Mouse (Mus musculus): ENCODE measurements around the gene Vps16. TPM values are rescaled to one million over a fixed set of nuclear protein-coding genes. Genes with fewer than 3 reads are reported as not detected.

Vps16 gene
- polyA plus RNA-seq, 1 experiment: 1.2 TPM

DNA sequence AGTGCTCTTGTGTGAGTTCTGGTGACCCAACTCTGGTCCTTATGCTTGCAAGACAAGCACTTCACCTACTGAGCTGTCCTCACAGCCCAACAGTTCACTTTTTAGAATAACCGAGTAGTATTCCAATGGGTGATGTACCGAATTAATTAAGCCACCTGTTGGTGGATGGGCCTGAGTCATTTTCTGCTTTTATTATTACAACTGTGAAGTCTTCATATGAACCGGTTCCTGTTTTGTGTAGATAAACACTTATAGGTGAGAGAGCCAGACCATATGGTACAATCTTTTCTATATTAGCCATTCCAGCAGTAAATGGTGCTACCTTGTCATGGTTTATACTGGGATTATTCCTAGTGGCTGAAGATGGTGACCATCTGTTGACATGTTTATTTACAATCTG is 11.4 kb upstream of the Vps16 start:
- no peak for TF ChIP-seq GATA1 (IDR thresholded peaks at IDR 0.05; ENCODE audit: low read length)
- no peak for TF ChIP-seq TAL1 (IDR thresholded peaks at IDR 0.05; ENCODE audit: low read length)
- Histone ChIP-seq H3K4me3 (replicated peaks) (no peak overlapping the region), H3K36me3 (ENCODE audit: control insufficient read depth) (no peaks in the 10 kb centered on the region), H3K27me3 (ENCODE audit: control insufficient read depth) (no peaks in the 10 kb centered on the region; the same call in 1 of the 2 replicates), H3K4me1 (ENCODE audit: control insufficient read depth) (no peaks in the 10 kb centered on the region; the same call in 1 of the 2 replicates), H3K9me3 (ENCODE audit: control insufficient read depth, low read length) (no peaks in the 10 kb centered on the region)

DNA sequence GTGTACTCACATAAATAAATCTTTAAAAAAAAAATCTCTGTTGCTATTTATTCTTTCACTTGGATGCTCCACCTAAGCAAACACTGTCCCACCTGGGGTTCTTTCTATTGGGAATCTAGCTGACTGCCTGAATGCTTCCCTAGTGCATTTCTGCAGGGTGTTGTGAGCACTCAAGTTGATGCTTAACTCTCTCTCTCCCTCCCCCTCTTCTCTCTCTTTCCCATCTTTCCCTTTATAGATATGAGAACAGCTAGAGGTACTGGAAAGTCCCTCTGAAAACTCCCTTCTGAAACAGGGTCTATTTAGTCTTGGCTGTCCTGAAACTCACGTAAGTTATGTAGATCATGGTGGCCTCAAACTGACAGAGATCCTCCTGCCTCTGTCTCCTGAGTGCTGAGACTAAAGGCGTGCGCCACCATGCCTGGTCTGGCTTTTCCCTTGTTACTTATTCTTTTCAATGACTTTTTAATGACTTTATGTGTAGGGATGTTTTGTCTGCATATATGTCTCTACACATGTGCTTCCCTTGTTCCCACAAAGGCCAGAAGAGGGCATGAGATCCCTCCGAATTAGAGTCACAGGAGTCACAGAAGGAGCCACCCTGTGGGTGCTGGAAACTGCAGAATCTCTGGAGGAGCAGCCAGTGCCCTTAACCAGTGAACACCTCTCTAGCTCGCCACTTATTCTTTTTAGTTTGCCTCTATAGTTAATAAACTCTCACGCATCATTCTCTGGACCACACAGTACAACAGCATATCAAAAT is 9.9 kb upstream of the Vps16 start:
- H3K4me1 ChIP-seq (ENCODE audit: control insufficient read depth): no peaks in the 10 kb centered on the region; the same call in 1 of the 2 replicates
- H3K4me3 ChIP-seq (replicated peaks): no peak overlapping the region
- no peaks in the 10 kb centered on the region; the same call in 1 of the 2 replicates for H3K27me3 ChIP-seq (ENCODE audit: control insufficient read depth)
- no peaks in the 10 kb centered on the region for H3K9me3 ChIP-seq (ENCODE audit: control insufficient read depth, low read length)
- peaks cover 4% of the 10 kb centered on the region for H3K36me3 ChIP-seq (ENCODE audit: control insufficient read depth)
- TF ChIP-seq GATA1 (IDR thresholded peaks at IDR 0.05; ENCODE audit: low read length) (no peak), TAL1 (IDR thresholded peaks at IDR 0.05; ENCODE audit: low read length) (no peak)

DNA sequence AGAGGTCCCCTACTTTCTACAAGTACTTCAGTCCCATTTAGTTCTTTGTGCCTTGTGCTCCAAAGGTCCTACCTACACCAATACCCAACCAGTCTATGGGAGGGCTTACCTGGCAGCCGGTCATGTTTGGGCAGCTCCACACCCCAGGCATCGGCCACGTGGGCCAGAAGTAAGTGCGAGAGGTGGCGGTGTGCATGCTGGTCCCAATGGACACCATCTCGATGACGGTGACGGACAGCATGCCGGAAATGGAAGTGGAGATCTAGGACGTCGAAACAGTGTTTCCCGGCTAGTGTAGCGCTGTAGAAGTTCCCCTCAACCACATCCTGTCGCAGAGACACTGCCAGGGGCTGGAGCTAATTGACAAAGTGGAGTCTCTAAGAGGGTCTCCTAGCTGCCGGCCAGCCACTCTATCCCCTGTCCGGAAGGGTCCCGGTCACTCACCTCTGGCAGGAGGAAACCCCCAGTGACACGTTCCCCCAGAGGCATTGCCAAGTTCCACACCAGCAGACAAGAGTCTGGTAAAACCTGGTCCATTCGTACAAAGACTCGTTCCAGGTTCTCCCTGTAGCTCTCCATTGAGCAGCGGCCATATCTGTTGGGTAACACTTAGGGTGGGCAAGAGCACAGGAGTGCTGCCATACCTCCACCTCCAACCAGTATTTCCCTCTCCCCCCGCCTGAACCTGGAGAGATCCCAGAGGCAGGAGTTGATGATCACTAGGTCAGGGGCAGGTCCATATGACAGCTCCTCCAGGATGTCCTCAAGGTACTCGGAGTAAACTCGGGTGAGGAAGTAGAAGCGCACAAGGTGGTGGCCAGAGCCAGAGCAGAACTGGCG is 2.1 kb upstream of the Vps16 start:
- H3K27me3 ChIP-seq (ENCODE audit: control insufficient read depth): no peaks in the 10 kb centered on the region
- H3K9me3 ChIP-seq (ENCODE audit: control insufficient read depth, low read length): no peaks in the 10 kb centered on the region
- H3K36me3 ChIP-seq (ENCODE audit: control insufficient read depth): peaks cover 17% of the 10 kb centered on the region
- no peak overlapping the region for H3K4me3 ChIP-seq (replicated peaks)
- H3K4me1 ChIP-seq (ENCODE audit: control insufficient read depth): peaks cover 33% of the 10 kb centered on the region
- TF ChIP-seq GATA1 (IDR thresholded peaks at IDR 0.05; ENCODE audit: low read length): no peak
- no peak for TF ChIP-seq TAL1 (IDR thresholded peaks at IDR 0.05; ENCODE audit: low read length)

DNA sequence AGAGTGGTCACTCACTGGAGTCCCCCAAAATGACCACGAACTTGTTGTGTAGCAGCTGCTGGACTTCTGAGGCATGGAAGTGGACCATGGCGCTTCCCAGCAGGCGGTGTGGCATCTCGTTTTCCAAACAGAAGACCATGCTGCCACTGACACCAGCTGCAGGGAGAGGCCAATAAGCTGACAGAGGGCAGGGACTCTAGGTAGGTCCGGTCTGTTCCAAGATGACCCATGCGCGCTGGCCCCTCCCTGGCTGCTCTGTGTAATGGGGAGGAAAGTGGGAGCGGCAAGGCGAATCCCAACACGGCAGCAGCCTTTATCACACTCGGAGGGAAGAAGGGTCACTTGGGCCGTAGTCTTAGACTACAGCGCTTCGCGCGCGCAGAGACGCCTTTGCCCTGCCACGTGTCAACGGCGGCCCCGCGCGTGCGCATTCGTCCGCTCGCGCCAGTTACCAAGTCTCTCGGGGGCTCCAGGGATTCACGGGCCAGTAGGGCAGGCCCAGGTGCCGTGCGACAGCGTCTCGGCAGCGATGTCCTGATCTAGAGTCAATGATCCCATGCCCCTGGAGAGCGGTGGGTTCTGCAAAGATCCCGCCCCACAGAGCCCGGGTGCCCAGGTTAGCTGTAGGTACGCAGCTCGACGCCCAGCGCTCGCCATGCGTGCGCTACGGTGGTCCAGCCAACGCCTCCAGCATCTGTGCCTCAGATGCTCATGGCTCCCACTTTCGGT is 578 bp upstream of the Vps16 start:
- peak overlapping the region; percentile 85 for H3K4me3 ChIP-seq (replicated peaks)
- peaks cover 24% of the 10 kb centered on the region for H3K36me3 ChIP-seq (ENCODE audit: control insufficient read depth)
- TF ChIP-seq TAL1 (IDR thresholded peaks at IDR 0.05; ENCODE audit: low read length) (no peak), GATA1 (IDR thresholded peaks at IDR 0.05; ENCODE audit: low read length) (no peak)
- peaks cover 41% of the 10 kb centered on the region for H3K4me1 ChIP-seq (ENCODE audit: control insufficient read depth)
- no peaks in the 10 kb centered on the region for H3K9me3 ChIP-seq (ENCODE audit: control insufficient read depth, low read length)
- H3K27me3 ChIP-seq (ENCODE audit: control insufficient read depth): no peaks in the 10 kb centered on the region

DNA sequence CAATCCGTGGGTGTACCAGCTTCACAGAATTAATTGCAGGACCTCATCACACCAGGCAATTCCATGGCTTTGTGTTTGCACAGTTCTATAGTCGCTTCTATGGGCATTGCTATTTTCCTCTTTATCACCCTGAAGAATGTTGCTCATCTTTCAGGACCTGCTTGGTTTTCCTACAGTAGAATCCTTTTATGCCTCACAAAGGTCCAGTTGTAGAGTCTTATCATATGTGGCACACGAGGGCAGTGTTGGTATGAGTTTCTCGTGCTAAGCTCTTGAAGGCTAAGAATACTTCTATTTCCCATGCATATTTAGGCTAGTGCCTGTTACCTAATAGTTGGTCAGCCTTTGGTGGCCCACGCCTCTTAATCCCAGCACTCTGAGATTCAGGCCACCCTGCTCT is 973 bp downstream of the Vps16 start:
- Histone ChIP-seq H3K4me1 (ENCODE audit: control insufficient read depth) (peaks cover 55% of the 10 kb centered on the region), H3K27me3 (ENCODE audit: control insufficient read depth) (no peaks in the 10 kb centered on the region), H3K36me3 (ENCODE audit: control insufficient read depth) (peaks cover 19% of the 10 kb centered on the region), H3K4me3 (replicated peaks) (peak overlapping the region; percentile 85), H3K9me3 (ENCODE audit: control insufficient read depth, low read length) (no peaks in the 10 kb centered on the region)
- TF ChIP-seq GATA1 (IDR thresholded peaks at IDR 0.05; ENCODE audit: low read length): no peak
- no peak for TF ChIP-seq TAL1 (IDR thresholded peaks at IDR 0.05; ENCODE audit: low read length)

DNA sequence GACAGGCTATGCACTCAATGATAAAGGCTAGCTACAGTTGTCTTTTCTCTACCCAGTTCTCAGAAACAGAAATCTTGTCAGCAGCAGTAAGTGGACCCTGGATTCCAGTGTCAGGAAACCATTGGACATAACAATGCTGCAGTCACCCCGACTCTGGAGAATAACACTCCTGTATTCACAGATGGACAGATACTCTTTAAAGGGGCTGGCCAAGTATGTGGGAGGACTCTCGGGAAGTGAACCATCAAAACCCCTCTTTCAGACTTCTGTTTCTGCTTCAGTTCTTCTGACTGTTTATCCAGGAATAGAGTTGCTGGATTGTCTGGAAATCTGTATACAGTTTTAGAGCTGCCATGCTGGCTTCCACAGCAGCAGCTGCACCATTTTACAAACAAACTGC is 5.7 kb downstream of the Vps16 start:
- TF ChIP-seq GATA1 (IDR thresholded peaks at IDR 0.05; ENCODE audit: low read length) (no peak), TAL1 (IDR thresholded peaks at IDR 0.05; ENCODE audit: low read length) (no peak)
- H3K27me3 ChIP-seq (ENCODE audit: control insufficient read depth): no peaks in the 10 kb centered on the region
- H3K4me3 ChIP-seq (replicated peaks): no peak overlapping the region
- H3K36me3 ChIP-seq (ENCODE audit: control insufficient read depth): peaks cover 48% of the 10 kb centered on the region
- no peaks in the 10 kb centered on the region for H3K9me3 ChIP-seq (ENCODE audit: control insufficient read depth, low read length)
- H3K4me1 ChIP-seq (ENCODE audit: control insufficient read depth): peaks cover 54% of the 10 kb centered on the region

DNA sequence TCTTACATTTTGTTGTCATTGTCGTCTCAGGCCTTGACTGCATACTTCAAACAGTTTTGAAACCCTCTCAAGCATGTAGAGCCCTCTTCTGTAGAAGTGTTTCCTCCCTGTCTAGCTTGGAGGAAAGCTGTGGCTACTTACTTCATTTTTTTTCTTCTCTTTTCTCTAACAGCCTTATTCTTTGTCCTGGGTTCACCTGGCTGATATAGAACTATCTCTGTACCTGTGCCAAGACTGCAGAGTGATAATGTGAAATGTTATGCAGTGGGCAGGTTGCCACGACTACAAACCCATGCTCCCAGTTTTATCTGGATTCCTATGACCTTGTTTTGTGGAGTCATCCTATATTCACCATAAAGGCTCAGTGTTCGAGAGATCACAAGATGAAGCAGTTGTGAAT is 6.3 kb downstream of the Vps16 start:
- Histone ChIP-seq H3K36me3 (ENCODE audit: control insufficient read depth) (peaks cover 48% of the 10 kb centered on the region), H3K4me1 (ENCODE audit: control insufficient read depth) (peaks cover 47% of the 10 kb centered on the region), H3K9me3 (ENCODE audit: control insufficient read depth, low read length) (no peaks in the 10 kb centered on the region), H3K27me3 (ENCODE audit: control insufficient read depth) (no peaks in the 10 kb centered on the region), H3K4me3 (replicated peaks) (no peak overlapping the region)
- no peak for TF ChIP-seq TAL1 (IDR thresholded peaks at IDR 0.05; ENCODE audit: low read length)
- TF ChIP-seq GATA1 (IDR thresholded peaks at IDR 0.05; ENCODE audit: low read length): no peak

DNA sequence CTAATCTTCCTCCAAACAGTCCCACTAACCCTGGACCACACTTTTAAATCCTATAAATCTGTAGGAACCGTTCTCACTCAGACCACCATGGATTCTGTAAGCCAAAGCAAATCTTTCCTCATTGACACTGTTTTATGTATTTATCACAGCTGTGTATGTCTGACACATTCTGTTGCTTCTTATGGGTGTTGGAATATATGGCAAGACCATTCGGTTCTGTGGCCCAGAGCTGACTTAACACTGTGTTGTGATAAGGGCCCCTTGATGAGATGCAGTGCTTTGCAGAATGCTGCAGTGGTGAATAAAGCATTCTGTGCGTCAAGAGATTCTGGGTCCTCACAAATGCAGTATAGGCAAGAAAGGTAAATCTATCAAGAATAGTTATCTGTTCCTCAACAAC is 8.0 kb downstream of the Vps16 start:
- Histone ChIP-seq H3K4me3 (replicated peaks) (no peak overlapping the region), H3K9me3 (ENCODE audit: control insufficient read depth, low read length) (no peaks in the 10 kb centered on the region), H3K4me1 (ENCODE audit: control insufficient read depth) (peaks cover 37% of the 10 kb centered on the region), H3K36me3 (ENCODE audit: control insufficient read depth) (peaks cover 54% of the 10 kb centered on the region), H3K27me3 (ENCODE audit: control insufficient read depth) (no peaks in the 10 kb centered on the region)
- TF ChIP-seq TAL1 (IDR thresholded peaks at IDR 0.05; ENCODE audit: low read length) (no peak), GATA1 (IDR thresholded peaks at IDR 0.05; ENCODE audit: low read length) (no peak)

DNA sequence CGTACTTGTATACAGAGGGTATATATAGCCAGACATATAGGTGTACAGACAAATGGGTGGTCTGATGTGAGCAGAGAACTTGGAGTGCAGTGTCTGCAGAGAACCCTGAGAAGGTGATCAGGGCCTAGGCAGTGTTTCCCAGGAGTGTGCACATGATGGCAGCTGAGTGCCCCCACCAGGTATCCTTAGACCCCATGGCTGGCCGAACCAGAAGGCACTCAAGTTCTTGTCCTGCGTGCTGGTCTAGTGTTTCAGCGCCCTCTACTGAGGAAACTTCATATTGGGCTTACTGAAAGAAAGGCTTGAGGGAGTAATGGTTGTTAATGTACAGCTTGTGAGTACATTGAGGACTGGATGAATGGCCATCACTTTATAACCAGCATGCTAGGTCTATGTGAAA is 9.0 kb downstream of the Vps16 start:
- H3K27me3 ChIP-seq (ENCODE audit: control insufficient read depth): no peaks in the 10 kb centered on the region
- no peak overlapping the region for H3K4me3 ChIP-seq (replicated peaks)
- TF ChIP-seq GATA1 (IDR thresholded peaks at IDR 0.05; ENCODE audit: low read length): no peak
- no peak for TF ChIP-seq TAL1 (IDR thresholded peaks at IDR 0.05; ENCODE audit: low read length)
- H3K9me3 ChIP-seq (ENCODE audit: control insufficient read depth, low read length): no peaks in the 10 kb centered on the region
- peaks cover 30% of the 10 kb centered on the region for H3K4me1 ChIP-seq (ENCODE audit: control insufficient read depth)
- H3K36me3 ChIP-seq (ENCODE audit: control insufficient read depth): peaks cover 57% of the 10 kb centered on the region

Measured in erythroblast, embryonic 14.5 days (primary cell).